In the genomic region with DNA sequence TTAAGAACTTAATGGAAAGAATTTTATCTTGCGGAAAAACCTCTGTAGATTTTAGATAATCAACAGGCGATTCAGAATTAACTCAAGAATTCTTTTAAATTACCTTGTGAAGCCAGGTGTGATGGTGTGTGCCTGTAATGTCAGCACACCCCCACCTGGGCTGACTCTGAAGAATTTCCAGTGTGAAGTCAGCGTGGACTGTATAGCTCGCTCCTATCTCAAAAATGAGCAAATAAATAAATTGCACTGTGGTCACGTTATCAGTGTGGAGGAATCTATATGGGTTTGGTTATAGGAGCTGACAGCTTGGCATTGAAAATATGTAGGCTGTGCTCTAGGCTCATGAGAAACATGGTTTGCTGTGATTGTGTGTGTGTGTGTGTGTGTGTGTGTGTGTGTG, we compare ENCODE assay signal across 22 mouse cellular contexts. TPM values are rescaled to one million over a fixed set of nuclear protein-coding genes. Genes with fewer than 3 reads are reported as not detected.
A peak's percentile ranks its signal among the peaks of the same experiment; 100 is the strongest.
DNase-seq lines count a peak whose midpoint lies in the region; ATAC-seq and TF ChIP-seq lines count a peak whose summit lies in the region.
"Had no signal": no experiment of that assay in that cellular context is flagged by ENCODE, and none has a peak within 500 bp of the region (broad histone marks: within the 10 kb centered on the region; RNA-seq: fewer than 3 reads in every experiment).

No protein-coding gene starts in this region.

- H3K4me2 ChIP-seq in stomach, embryonic 16.5 days (ENCODE audit: low read depth, low read length): no peak overlapping the region
- H3K4me2 ChIP-seq in liver, postnatal 0 days (ENCODE audit: low read depth, low read length): no peak overlapping the region
- H3K4me2 ChIP-seq: embryonic facial prominence, embryonic 15.5 days; forebrain, embryonic 15.5 days; heart, embryonic 12.5 days; hindbrain, embryonic 14.5 days had no signal

- intact Hi-C loops in gastrocnemius, adult 2 months (cut with DNase I): no loop called here
- intact Hi-C loops in gastrocnemius, postnatal 14 days (cut with DNase I; ENCODE audit: low total_unique reads): loop anchor here (10.0 kb wide), 1 partner anchor 46 kb away; no protein-coding TSS in a partner anchor

- H3K4me1 ChIP-seq in stomach, embryonic 16.5 days (ENCODE audit: control insufficient read depth, insufficient read depth, low read length): peaks cover 33% of the 10 kb centered on the region
- H3K4me1 ChIP-seq in liver, postnatal 0 days (ENCODE audit: insufficient read depth): no peaks in the 10 kb centered on the region; the same call in 1 of the 2 replicates

- 57% methylated on average over 5 of the region's 5 CpGs for WGBS in stomach, embryonic 16.5 days
- 62% methylated on average over 5 of the region's 5 CpGs for WGBS in liver, postnatal 0 days (ENCODE audit: insufficient replicate concordance)

- TF ChIP-seq CTCF in gastrocnemius, adult 2 months (IDR thresholded peaks at IDR 0.05): no peak
- no peak for TF ChIP-seq CTCF in liver, postnatal 0 days (IDR thresholded peaks at IDR 0.05; ENCODE audit: low read depth)

- H3K27ac ChIP-seq in gastrocnemius, adult 2 months: no peak overlapping the region
- no peak overlapping the region for H3K27ac ChIP-seq in stomach, embryonic 16.5 days (ENCODE audit: low read length)
- no peak overlapping the region for H3K27ac ChIP-seq in liver, postnatal 0 days (ENCODE audit: low read depth)
- H3K27ac ChIP-seq: embryonic facial prominence, embryonic 15.5 days; forebrain, embryonic 10.5 days; forebrain, embryonic 15.5 days; hindbrain, embryonic 10.5 days; hindbrain, embryonic 14.5 days had no signal

- peak; percentile 34 for ATAC-seq in megakaryocyte-erythroid progenitor cell, adult 5-6 weeks (replicated peaks; ENCODE audit: low FRiP score, low TSS enrichment, poor library complexity, severe bottlenecking)
- ATAC-seq in stomach, embryonic 16.5 days (ENCODE audit: insufficient read depth, low FRiP score): peak; percentile 50; the same call in 1 of the 2 replicates
- no peak for ATAC-seq in liver, postnatal 0 days
- ATAC-seq: forebrain, embryonic 15.5 days had no signal

- no peak for TF ChIP-seq EP300 in liver, postnatal 0 days (IDR thresholded peaks at IDR 0.05; ENCODE audit: low read depth)

- H3K9ac ChIP-seq in stomach, embryonic 16.5 days (ENCODE audit: low read length): no peak overlapping the region
- H3K9ac ChIP-seq in liver, postnatal 0 days (replicated peaks): no peak overlapping the region
- H3K9ac ChIP-seq: embryonic facial prominence, embryonic 15.5 days; forebrain, embryonic 15.5 days; heart, embryonic 12.5 days; hindbrain, embryonic 14.5 days had no signal

- no peaks in the 10 kb centered on the region for H3K9me3 ChIP-seq in stomach, embryonic 16.5 days (replicated peaks; ENCODE audit: control insufficient read depth, low read length)
- H3K9me3 ChIP-seq in liver, postnatal 0 days (ENCODE audit: low read length): no peaks in the 10 kb centered on the region
- H3K9me3 ChIP-seq: embryonic facial prominence, embryonic 15.5 days; forebrain, embryonic 10.5 days; forebrain, embryonic 15.5 days; heart, embryonic 12.5 days; hindbrain, embryonic 10.5 days had no signal

- no peaks in the 10 kb centered on the region for H3K27me3 ChIP-seq in stomach, embryonic 16.5 days (ENCODE audit: control insufficient read depth, insufficient read depth, low read length)
- peaks cover under 1% of the 10 kb centered on the region; the same call in 1 of the 2 replicates for H3K27me3 ChIP-seq in liver, postnatal 0 days (ENCODE audit: insufficient read depth, low read length)
- H3K27me3 ChIP-seq: CH12.LX; embryonic facial prominence, embryonic 15.5 days; forebrain, embryonic 15.5 days had no signal

- H3K4me3 ChIP-seq in gastrocnemius, adult 2 months: peak overlapping the region; percentile 91
- no peak overlapping the region for H3K4me3 ChIP-seq in stomach, embryonic 16.5 days (replicated peaks; ENCODE audit: low read length)
- H3K4me3 ChIP-seq in liver, postnatal 0 days (ENCODE audit: low read depth, low read length): no peak overlapping the region
- H3K4me3 ChIP-seq: embryonic facial prominence, embryonic 15.5 days; erythroblast, embryonic 14.5 days; forebrain, embryonic 10.5 days; forebrain, embryonic 15.5 days; heart, embryonic 12.5 days; hindbrain, embryonic 10.5 days had no signal

- H3K36me3 ChIP-seq in stomach, embryonic 16.5 days (ENCODE audit: control insufficient read depth, insufficient read depth, low read length): no peaks in the 10 kb centered on the region
- H3K36me3 ChIP-seq in liver, postnatal 0 days (replicated peaks; ENCODE audit: insufficient read depth, low read length): no peaks in the 10 kb centered on the region; the same call in 1 of the 2 replicates
- H3K36me3 ChIP-seq: embryonic facial prominence, embryonic 15.5 days; forebrain, embryonic 15.5 days; heart, embryonic 12.5 days had no signal

- DNase-seq in gastrocnemius, adult 2 months: no peak
- DNase-seq in gastrocnemius, postnatal 14 days: no peak
- DNase-seq in induced T-regulatory cell, adult 2 months (ENCODE audit: low read depth): peak; percentile 61
- DNase-seq in c-Kit-positive CD71-positive TER-119-positive erythroid progenitor cells, embryonic 14.5 days (ENCODE audit: low spot score): no peak
- DNase-seq in liver, postnatal 0 days: no peak
- no peak for DNase-seq in layer of hippocampus, postnatal 25 days (ENCODE audit: extremely low spot score in 1 of 2, low spot score in 1 of 2)
- DNase-seq: adrenal gland, postnatal 10 days; B cell, adult 2 months; cerebellum, adult 2 months; cerebellum, postnatal 14 days; embryo, embryonic 11 days; gastrocnemius, postnatal 10 days had no signal

RNA-seq across cellular contexts. Expression of gene Itpkb, which starts 8.9 kb away (rescaled TPM):
- total RNA-seq in gastrocnemius, adult 2 months (2021): 10 to 100 TPM; 14.7 to 22.7 TPM
- total RNA-seq in gastrocnemius, postnatal 14 days (2021): 10 to 100 TPM; 27.6 to 28.6 TPM
- total RNA-seq in megakaryocyte-erythroid progenitor cell, adult 5-6 weeks (2014; fragmentation: Nextera tagmentation): 11.5 and 12.9 TPM in 2 replicates
- total RNA-seq in megakaryocyte-erythroid progenitor cell, adult 5-6 weeks (2017): 6.1 and 6.3 TPM in 2 replicates
- polyA plus RNA-seq in stomach, embryonic 16.5 days (2015; fragmentation: Nextera tagmentation; extraction: Ambion mirVana): 6.0 and 7.2 TPM in 2 replicates
- 1.3 and 1.4 TPM in 2 replicates for polyA plus RNA-seq in liver, postnatal 0 days (2015; fragmentation: Nextera tagmentation; extraction: Ambion mirVana)
- total RNA-seq in layer of hippocampus, postnatal 25 days (2021): 10 to 100 TPM; 24.4 to 26.5 TPM
